Mouse (Mus musculus): ENCODE data around the gene Apom. TPM values are rescaled to one million over a fixed set of nuclear protein-coding genes. Genes with fewer than 3 reads are reported as not detected.

Gene Apom
- total and polyA plus RNA-seq, 2 experiments from 2014 or later: 0.37 TPM; not detected in 1

DNA sequence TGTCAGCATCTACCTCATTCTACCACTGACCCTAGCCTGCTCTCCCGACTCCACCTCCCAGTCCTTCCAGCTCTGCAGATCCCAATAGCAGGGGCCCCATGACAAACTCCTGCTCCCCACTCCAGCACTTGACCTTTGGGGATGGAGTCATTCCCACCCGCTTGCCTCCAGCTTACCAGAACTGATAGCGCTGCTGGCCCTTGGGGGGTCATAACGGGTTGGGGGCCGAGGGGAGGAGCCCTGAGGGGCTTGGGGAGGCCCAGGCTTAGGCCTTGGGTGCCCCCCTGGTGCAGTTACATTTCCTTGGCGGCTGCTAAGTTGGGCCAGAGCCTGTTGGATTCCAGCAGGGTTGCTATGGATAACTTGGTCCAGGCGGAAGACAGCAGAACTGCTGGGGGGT is 22.8 kb upstream of the Apom start:
- TF ChIP-seq CTCF (IDR thresholded peaks at IDR 0.05; ENCODE audit: low read depth): no peak
- Histone ChIP-seq H3K4me1 (ENCODE audit: insufficient read depth, low read length) (no peaks in the 10 kb centered on the region), H3K27ac (no peak overlapping the region), H3K4me3 (ENCODE audit: low read length) (no peak overlapping the region), H3K4me2 (ENCODE audit: low read depth, low read length) (no peak overlapping the region), H3K27me3 (ENCODE audit: insufficient read depth, low read length) (no peaks in the 10 kb centered on the region), H3K9me3 (ENCODE audit: low read length) (no peaks in the 10 kb centered on the region), H3K9ac (replicated peaks; ENCODE audit: low read length) (no peak overlapping the region), H3K36me3 (ENCODE audit: insufficient read depth, low read length) (peaks cover 96% of the 10 kb centered on the region)
- ATAC-seq (no peak), DNase-seq (ENCODE audit: low spot score) (no peak)
- WGBS: 64% methylated on average over 7 of the region's 7 CpGs

DNA sequence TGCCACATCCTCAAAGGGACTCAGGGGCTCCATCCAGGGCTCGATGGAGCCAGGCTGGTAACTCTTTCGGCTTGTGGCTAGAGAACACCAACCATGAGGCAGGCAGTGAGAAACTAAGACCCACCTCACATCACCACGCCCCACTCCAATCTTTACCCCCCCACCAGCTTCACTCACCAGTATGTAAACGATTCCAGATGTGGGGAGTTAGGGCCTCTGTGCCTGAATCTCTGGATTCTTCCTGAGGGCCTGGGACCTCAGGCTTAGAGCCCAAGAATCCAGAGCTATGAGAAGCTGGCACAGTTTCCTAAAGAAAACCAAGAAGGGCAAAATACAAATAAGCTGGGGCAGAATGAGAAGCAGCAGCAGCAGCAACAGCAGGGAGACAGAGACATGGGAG is 22.1 kb upstream of the Apom start:
- no peak for DNase-seq (ENCODE audit: low spot score)
- no peak overlapping the region for H3K9ac ChIP-seq (replicated peaks; ENCODE audit: low read length)
- H3K4me3 ChIP-seq (ENCODE audit: low read length): no peak overlapping the region
- ATAC-seq: no peak
- TF ChIP-seq CTCF (IDR thresholded peaks at IDR 0.05; ENCODE audit: low read depth): no peak
- H3K27me3 ChIP-seq (ENCODE audit: insufficient read depth, low read length): no peaks in the 10 kb centered on the region
- H3K4me2 ChIP-seq (ENCODE audit: low read depth, low read length): no peak overlapping the region
- H3K36me3 ChIP-seq (ENCODE audit: insufficient read depth, low read length): peaks cover 96% of the 10 kb centered on the region
- H3K9me3 ChIP-seq (ENCODE audit: low read length): no peaks in the 10 kb centered on the region
- H3K27ac ChIP-seq: no peak overlapping the region
- 92% methylated on average over 4 of the region's 4 CpGs for WGBS
- H3K4me1 ChIP-seq (ENCODE audit: insufficient read depth, low read length): no peaks in the 10 kb centered on the region

DNA sequence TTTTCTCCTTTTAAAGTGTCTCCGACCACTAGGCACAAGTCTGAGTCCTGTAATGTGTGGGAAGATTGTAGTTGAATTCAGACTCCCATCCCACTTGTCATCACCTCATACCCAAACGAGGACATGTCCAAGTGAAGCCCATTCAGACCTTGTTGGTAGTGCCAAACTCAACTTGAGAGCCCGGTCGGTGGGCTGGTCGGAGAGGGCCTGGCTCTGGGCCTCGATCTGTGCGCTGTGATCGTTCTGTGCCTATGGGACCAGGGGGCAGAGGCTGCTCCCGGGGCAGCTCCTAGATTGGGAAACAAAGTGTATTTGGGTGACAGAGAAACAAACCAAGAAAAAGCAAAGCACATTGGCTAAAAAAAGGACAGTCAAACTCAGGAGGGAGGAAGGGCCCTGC is 21.2 kb upstream of the Apom start:
- ATAC-seq: no peak
- no peak for TF ChIP-seq CTCF (IDR thresholded peaks at IDR 0.05; ENCODE audit: low read depth)

DNA sequence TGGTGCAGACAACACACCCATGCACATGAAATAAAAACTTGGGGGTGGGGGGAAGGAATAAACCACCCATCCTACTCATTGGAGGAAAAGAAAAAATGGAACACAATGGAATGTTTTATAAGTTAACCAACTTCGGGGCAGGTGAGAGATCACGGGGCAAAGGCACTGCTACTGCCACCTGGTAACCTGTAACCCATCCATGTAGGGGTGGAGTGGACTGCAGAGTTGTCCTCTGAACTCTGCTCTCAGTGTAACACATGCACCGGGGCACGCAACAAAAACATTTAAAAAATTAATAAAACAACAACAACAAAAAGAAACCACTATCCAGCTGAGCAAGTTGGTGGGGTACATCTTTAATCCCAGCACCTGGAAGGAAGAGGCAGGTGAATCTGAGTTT is 20.3 kb upstream of the Apom start:
- ATAC-seq (no peak), DNase-seq (ENCODE audit: low spot score) (no peak)
- H3K4me2 ChIP-seq (ENCODE audit: low read depth, low read length): no peak overlapping the region
- no peaks in the 10 kb centered on the region for H3K4me1 ChIP-seq (ENCODE audit: insufficient read depth, low read length)
- 95% methylated on average over 4 of the region's 4 CpGs for WGBS
- H3K9me3 ChIP-seq (ENCODE audit: low read length): no peaks in the 10 kb centered on the region
- peaks cover 83% of the 10 kb centered on the region for H3K36me3 ChIP-seq (ENCODE audit: insufficient read depth, low read length)
- TF ChIP-seq CTCF (IDR thresholded peaks at IDR 0.05; ENCODE audit: low read depth): no peak
- no peak overlapping the region for H3K9ac ChIP-seq (replicated peaks; ENCODE audit: low read length)
- no peak overlapping the region for H3K4me3 ChIP-seq (ENCODE audit: low read length)
- no peaks in the 10 kb centered on the region for H3K27me3 ChIP-seq (ENCODE audit: insufficient read depth, low read length)
- H3K27ac ChIP-seq: no peak overlapping the region

More for the DNA sequence above, 21.2 kb upstream of the Apom start:
- Histone ChIP-seq H3K9ac (replicated peaks; ENCODE audit: low read length) (no peak overlapping the region), H3K27me3 (ENCODE audit: insufficient read depth, low read length) (no peaks in the 10 kb centered on the region), H3K4me2 (ENCODE audit: low read depth, low read length) (no peak overlapping the region), H3K36me3 (ENCODE audit: insufficient read depth, low read length) (peaks cover 93% of the 10 kb centered on the region), H3K9me3 (ENCODE audit: low read length) (no peaks in the 10 kb centered on the region), H3K4me1 (ENCODE audit: insufficient read depth, low read length) (no peaks in the 10 kb centered on the region), H3K4me3 (ENCODE audit: low read length) (no peak overlapping the region), H3K27ac (no peak overlapping the region)
- 90% methylated on average over 9 of the region's 9 CpGs for WGBS
- no peak for DNase-seq (ENCODE audit: low spot score)

DNA sequence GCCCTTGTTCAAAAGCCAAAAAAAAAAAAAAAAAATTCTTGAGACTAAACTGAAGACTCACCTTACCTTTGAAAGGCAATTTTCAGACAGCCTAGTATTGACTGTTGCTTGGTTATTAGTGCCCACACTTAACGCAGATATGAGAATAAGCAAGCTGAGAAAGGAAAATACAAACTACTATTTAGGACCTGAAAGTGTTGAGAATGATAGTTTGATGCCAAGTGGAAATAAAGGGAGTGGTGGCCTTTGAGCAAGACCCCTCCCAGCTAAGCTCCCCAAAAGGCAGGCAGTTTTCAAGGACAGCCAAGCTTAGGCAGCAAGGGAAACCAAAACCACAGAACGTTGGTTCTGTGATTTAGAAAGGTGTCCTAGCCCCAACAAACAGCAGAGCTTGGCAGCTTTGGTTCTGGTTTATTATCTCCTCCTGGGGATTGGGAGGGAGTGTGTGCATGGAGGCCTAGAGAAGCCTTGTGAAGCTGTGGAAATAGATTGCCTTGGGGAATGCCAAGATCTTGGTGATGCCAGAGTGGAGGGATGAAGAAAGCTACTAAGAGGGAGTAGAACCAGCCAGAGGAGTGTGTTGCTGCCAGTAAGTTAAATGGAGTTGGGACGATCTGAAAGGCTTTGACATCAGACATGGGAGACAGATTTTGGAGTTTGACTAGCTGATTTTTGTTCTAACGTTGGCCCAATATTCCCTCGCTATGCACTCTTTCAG is 16.2 kb upstream of the Apom start:
- DNase-seq (ENCODE audit: low spot score): no peak
- 60% methylated on average over 5 of the region's 5 CpGs for WGBS
- peak overlapping the region; percentile 45; the same call in 1 of the 2 replicates for H3K27ac ChIP-seq

GRCm38 (mm10) chr17:35147348-35147747 is 15.5 kb upstream of the Apom start:
- ATAC-seq (no peak), DNase-seq (ENCODE audit: low spot score) (no peak)
- 61% methylated on average over 3 of the region's 3 CpGs for WGBS
- Histone ChIP-seq H3K9me3 (ENCODE audit: low read length) (no peaks in the 10 kb centered on the region), H3K4me3 (ENCODE audit: low read length) (no peak overlapping the region), H3K27me3 (ENCODE audit: insufficient read depth, low read length) (no peaks in the 10 kb centered on the region), H3K9ac (replicated peaks; ENCODE audit: low read length) (no peak overlapping the region), H3K36me3 (ENCODE audit: insufficient read depth, low read length) (peaks cover 82% of the 10 kb centered on the region), H3K4me2 (ENCODE audit: low read depth, low read length) (no peak overlapping the region), H3K4me1 (ENCODE audit: insufficient read depth, low read length) (no peaks in the 10 kb centered on the region), H3K27ac (0 out of 2 replicates have a peak overlapping the region, but pooled peaks have one; percentile 32)
- no peak for TF ChIP-seq CTCF (IDR thresholded peaks at IDR 0.05; ENCODE audit: low read depth)

More for the DNA sequence above, 16.2 kb upstream of the Apom start:
- no peaks in the 10 kb centered on the region for H3K9me3 ChIP-seq (ENCODE audit: low read length)
- no peak for TF ChIP-seq CTCF (IDR thresholded peaks at IDR 0.05; ENCODE audit: low read depth)
- H3K4me1 ChIP-seq (ENCODE audit: insufficient read depth, low read length): no peaks in the 10 kb centered on the region
- H3K27me3 ChIP-seq (ENCODE audit: insufficient read depth, low read length): no peaks in the 10 kb centered on the region
- H3K36me3 ChIP-seq (ENCODE audit: insufficient read depth, low read length): peaks cover 82% of the 10 kb centered on the region
- no peak overlapping the region for H3K4me2 ChIP-seq (ENCODE audit: low read depth, low read length)
- ATAC-seq: no peak
- no peak overlapping the region for H3K4me3 ChIP-seq (ENCODE audit: low read length)
- H3K9ac ChIP-seq (replicated peaks; ENCODE audit: low read length): no peak overlapping the region

- no peak overlapping the region for H3K9ac ChIP-seq (replicated peaks; ENCODE audit: low read length)
- H3K36me3 ChIP-seq (ENCODE audit: insufficient read depth, low read length): peaks cover 83% of the 10 kb centered on the region
- ATAC-seq (no peak), DNase-seq (ENCODE audit: low spot score) (no peak)
- WGBS: 85% methylated on average over 5 of the region's 5 CpGs
- H3K4me2 ChIP-seq (ENCODE audit: low read depth, low read length): no peak overlapping the region
- H3K27ac ChIP-seq: peak overlapping the region; percentile 32; the same call in 1 of the 2 replicates
- no peak overlapping the region for H3K4me3 ChIP-seq (ENCODE audit: low read length)
- H3K27me3 ChIP-seq (ENCODE audit: insufficient read depth, low read length): no peaks in the 10 kb centered on the region
- H3K4me1 ChIP-seq (ENCODE audit: insufficient read depth, low read length): no peaks in the 10 kb centered on the region
- H3K9me3 ChIP-seq (ENCODE audit: low read length): no peaks in the 10 kb centered on the region
- TF ChIP-seq CTCF (IDR thresholded peaks at IDR 0.05; ENCODE audit: low read depth): no peak
These were observed 14.3 kb upstream of the Apom start for GRCm38 (mm10) chr17:35146139-35146538.

All from hindbrain, postnatal 0 days (tissue).